ENCODE assay signal across 9 mouse cellular contexts in genomic region chr4:142302041-142302723, GRCm38 (mm10).
DNase-seq lines count a peak whose midpoint lies in the region; ATAC-seq and TF ChIP-seq lines count a peak whose summit lies in the region.
"Had no signal": no experiment of that assay in that cellular context is flagged by ENCODE, and none has a peak within 500 bp of the region (broad histone marks: within the 10 kb centered on the region; RNA-seq: fewer than 3 reads in every experiment).

No protein-coding gene starts in this region.

- TF ChIP-seq CTCF in heart, postnatal 0 days (IDR thresholded peaks at IDR 0.05; ENCODE audit: low read depth), result no peak
- TF ChIP-seq CTCF in olfactory bulb, adult 2 months (IDR thresholded peaks at IDR 0.05; ENCODE audit: insufficient read depth, low read depth, low read length), result no peak
- TF ChIP-seq CTCF in lung, adult 2 months (IDR thresholded peaks at IDR 0.05; ENCODE audit: insufficient read depth, low read length), result no peak

- DNase-seq in midbrain, embryonic 10.5 days (ENCODE audit: low spot score), result no peak
- no peak for DNase-seq in midbrain, embryonic 11.5 days (ENCODE audit: low spot score, missing footprints)
- peak; percentile 10 for DNase-seq in heart, postnatal 0 days (ENCODE audit: low spot score)
- DNase-seq in natural killer cell, adult 2 months (ENCODE audit: low spot score in 2 of 2), result no peak
- DNase-seq in lung, adult 2 months, result no peak
- no peak for DNase-seq in lung, adult 18-20 months

- WGBS in midbrain, embryonic 10.5 days, result 32% methylated on average over 8 of the region's 8 CpGs
- WGBS in midbrain, embryonic 11.5 days, result 31% methylated on average over 8 of the region's 8 CpGs
- 28% methylated on average over 8 of the region's 8 CpGs for WGBS in embryonic facial prominence, embryonic 12.5 days
- WGBS in heart, postnatal 0 days, result 12% methylated on average over 8 of the region's 8 CpGs
- 34% methylated on average over 8 of the region's 8 CpGs for WGBS in olfactory bulb, adult 2 months
- WGBS in lung, adult 2 months, result 57% methylated on average over 8 of the region's 8 CpGs

- H3K9me3 ChIP-seq in midbrain, embryonic 10.5 days (replicated peaks), result no peaks in the 10 kb centered on the region
- no peaks in the 10 kb centered on the region for H3K9me3 ChIP-seq in midbrain, embryonic 11.5 days (ENCODE audit: control insufficient read depth, low read length)
- no peaks in the 10 kb centered on the region for H3K9me3 ChIP-seq in embryonic facial prominence, embryonic 12.5 days
- H3K9me3 ChIP-seq in heart, postnatal 0 days (replicated peaks; ENCODE audit: control insufficient read depth, low read length), result no peaks in the 10 kb centered on the region
- H3K9me3 ChIP-seq: stomach, embryonic 15.5 days had no signal

- no peak overlapping the region; the same call in 1 of the 2 replicates for H3K4me3 ChIP-seq in midbrain, embryonic 10.5 days
- no peak overlapping the region for H3K4me3 ChIP-seq in midbrain, embryonic 11.5 days (ENCODE audit: low read depth, low read length)
- no peak overlapping the region for H3K4me3 ChIP-seq in embryonic facial prominence, embryonic 12.5 days
- no peak overlapping the region for H3K4me3 ChIP-seq in heart, postnatal 0 days (ENCODE audit: low read depth, low read length)
- H3K4me3 ChIP-seq in olfactory bulb, adult 2 months (ENCODE audit: insufficient read depth, low read depth, low read length), result no peak overlapping the region
- no peak overlapping the region for H3K4me3 ChIP-seq in lung, adult 2 months (replicated peaks; ENCODE audit: extremely low read depth, low read depth, low read length)
- H3K4me3 ChIP-seq: stomach, embryonic 15.5 days had no signal

- no peak for TF ChIP-seq POLR2A in olfactory bulb, adult 2 months (IDR thresholded peaks at IDR 0.05; ENCODE audit: insufficient read depth, low read depth, low read length)
- no peak for TF ChIP-seq POLR2A in lung, adult 2 months (IDR thresholded peaks at IDR 0.05; ENCODE audit: borderline replicate concordance, extremely low read depth, low read depth, low read length)

- no peaks in the 10 kb centered on the region for H3K27me3 ChIP-seq in midbrain, embryonic 10.5 days (ENCODE audit: low read depth, poor library complexity, severe bottlenecking)
- H3K27me3 ChIP-seq in midbrain, embryonic 11.5 days (ENCODE audit: control insufficient read depth, insufficient read depth, low read length), result no peaks in the 10 kb centered on the region
- H3K27me3 ChIP-seq in embryonic facial prominence, embryonic 12.5 days, result no peaks in the 10 kb centered on the region
- no peaks in the 10 kb centered on the region for H3K27me3 ChIP-seq in heart, postnatal 0 days (ENCODE audit: control insufficient read depth, insufficient read depth, low read length)
- H3K27me3 ChIP-seq: stomach, embryonic 15.5 days had no signal

- no peaks in the 10 kb centered on the region for H3K36me3 ChIP-seq in midbrain, embryonic 10.5 days
- no peaks in the 10 kb centered on the region; the same call in 1 of the 2 replicates for H3K36me3 ChIP-seq in midbrain, embryonic 11.5 days (ENCODE audit: control insufficient read depth, insufficient read depth, low read length)
- H3K36me3 ChIP-seq in embryonic facial prominence, embryonic 12.5 days, result no peaks in the 10 kb centered on the region
- H3K36me3 ChIP-seq in heart, postnatal 0 days (replicated peaks; ENCODE audit: control insufficient read depth, insufficient read depth, low read length), result no peaks in the 10 kb centered on the region
- H3K36me3 ChIP-seq: stomach, embryonic 15.5 days had no signal

- no peak for TF ChIP-seq EP300 in heart, postnatal 0 days (IDR thresholded peaks at IDR 0.05; ENCODE audit: low read depth)

- peak overlapping the region; percentile 66 for H3K27ac ChIP-seq in midbrain, embryonic 10.5 days (replicated peaks)
- no peak overlapping the region; the same call in 1 of the 2 replicates for H3K27ac ChIP-seq in midbrain, embryonic 11.5 days (ENCODE audit: low read depth, low read length)
- H3K27ac ChIP-seq in embryonic facial prominence, embryonic 12.5 days, result peak overlapping the region; percentile 46; the same call in 1 of the 2 replicates
- H3K27ac ChIP-seq in heart, postnatal 0 days (ENCODE audit: low read depth), result peak overlapping the region; percentile 51
- peak overlapping the region; percentile 83 for H3K27ac ChIP-seq in olfactory bulb, adult 2 months (ENCODE audit: insufficient read depth, low read depth, low read length)
- H3K27ac ChIP-seq: stomach, embryonic 15.5 days had no signal

- no peak for ATAC-seq in midbrain, embryonic 11.5 days (ENCODE audit: low FRiP score)
- ATAC-seq in embryonic facial prominence, embryonic 12.5 days (ENCODE audit: insufficient number of reproducible peaks, insufficient read depth, low FRiP score, low TSS enrichment), result no peak
- peak; percentile 65 for ATAC-seq in heart, postnatal 0 days (ENCODE audit: insufficient read depth, low read depth)

- no peak overlapping the region for H3K4me2 ChIP-seq in midbrain, embryonic 11.5 days
- H3K4me2 ChIP-seq in embryonic facial prominence, embryonic 12.5 days (replicated peaks), result no peak overlapping the region
- H3K4me2 ChIP-seq in heart, postnatal 0 days (ENCODE audit: low read depth, low read length), result peak overlapping the region; percentile 31
- H3K4me2 ChIP-seq: stomach, embryonic 15.5 days had no signal

- H3K4me1 ChIP-seq in midbrain, embryonic 10.5 days, result peaks cover 52% of the 10 kb centered on the region
- peaks cover 23% of the 10 kb centered on the region for H3K4me1 ChIP-seq in midbrain, embryonic 11.5 days (ENCODE audit: control insufficient read depth, insufficient read depth, low read length)
- H3K4me1 ChIP-seq in embryonic facial prominence, embryonic 12.5 days, result peaks cover 25% of the 10 kb centered on the region
- H3K4me1 ChIP-seq in heart, postnatal 0 days (ENCODE audit: control insufficient read depth, insufficient read depth), result peaks cover 19% of the 10 kb centered on the region
- H3K4me1 ChIP-seq in olfactory bulb, adult 2 months (ENCODE audit: control insufficient read depth, insufficient read depth, low read length), result peaks cover 54% of the 10 kb centered on the region
- no peaks in the 10 kb centered on the region for H3K4me1 ChIP-seq in lung, adult 2 months (ENCODE audit: control insufficient read depth, insufficient read depth, low read length)
- H3K4me1 ChIP-seq: stomach, embryonic 15.5 days had no signal

- H3K9ac ChIP-seq in midbrain, embryonic 11.5 days (ENCODE audit: low read length), result no peak overlapping the region; the same call in 1 of the 2 replicates
- no peak overlapping the region for H3K9ac ChIP-seq in embryonic facial prominence, embryonic 12.5 days
- no peak overlapping the region for H3K9ac ChIP-seq in heart, postnatal 0 days (replicated peaks; ENCODE audit: low read depth, low read length)
- H3K9ac ChIP-seq: stomach, embryonic 15.5 days had no signal
